Mouse (Mus musculus): ENCODE measurements around the gene 1700057G04Rik. TPM values are rescaled to one million over a fixed set of nuclear protein-coding genes. Genes with fewer than 3 reads are reported as not detected.
A peak's percentile ranks its signal among the peaks of the same experiment; 100 is the strongest.

Gene 1700057G04Rik
- total RNA-seq (2017), result not detected in 2 replicates

- no peak for ATAC-seq (replicated peaks in 1 of 2; ENCODE audit: insufficient read depth in 1 of 2, low FRiP score in 2 of 2, low TSS enrichment in 1 of 2, low read depth in 1 of 2, poor library complexity in 2 of 2, severe bottlenecking in 2 of 2)
These were observed at the start of gene 1700057G04Rik for GRCm38 (mm10) chr9:92309077-92309476. Gene 1700057G04Rik, plus strand, starts transcription at chr9:92309377.

- ATAC-seq (replicated peaks in 1 of 2; ENCODE audit: insufficient read depth in 1 of 2, low FRiP score in 2 of 2, low TSS enrichment in 1 of 2, low read depth in 1 of 2, poor library complexity in 2 of 2, severe bottlenecking in 2 of 2), result no peak
These were observed 48.6 kb upstream of the 1700057G04Rik start for GRCm38 (mm10) chr9:92260481-92261159.

GRCm38 (mm10) chr9:92265719-92266118 is 43.5 kb upstream of the 1700057G04Rik start:
- ATAC-seq (replicated peaks in 1 of 2; ENCODE audit: insufficient read depth in 1 of 2, low FRiP score in 2 of 2, low TSS enrichment in 1 of 2, low read depth in 1 of 2, poor library complexity in 2 of 2, severe bottlenecking in 2 of 2), result peak; percentile 51 to 66; a peak in 3 of 4 replicates

GRCm38 (mm10) chr9:92266558-92267171 is 42.5 kb upstream of the 1700057G04Rik start:
- no peak for ATAC-seq (replicated peaks in 1 of 2; ENCODE audit: insufficient read depth in 1 of 2, low FRiP score in 2 of 2, low TSS enrichment in 1 of 2, low read depth in 1 of 2, poor library complexity in 2 of 2, severe bottlenecking in 2 of 2)

GRCm38 (mm10) chr9:92267732-92268131 is 41.4 kb upstream of the 1700057G04Rik start:
- ATAC-seq (replicated peaks in 1 of 2; ENCODE audit: insufficient read depth in 1 of 2, low FRiP score in 2 of 2, low TSS enrichment in 1 of 2, low read depth in 1 of 2, poor library complexity in 2 of 2, severe bottlenecking in 2 of 2), result no peak

GRCm38 (mm10) chr9:92269829-92270404 is 39.3 kb upstream of the 1700057G04Rik start:
- peak in 1 of 2 experiments; percentile 31; a peak in 1 of 4 replicates for ATAC-seq (replicated peaks in 1 of 2; ENCODE audit: insufficient read depth in 1 of 2, low FRiP score in 2 of 2, low TSS enrichment in 1 of 2, low read depth in 1 of 2, poor library complexity in 2 of 2, severe bottlenecking in 2 of 2)

GRCm38 (mm10) chr9:92270927-92271326 is 38.2 kb upstream of the 1700057G04Rik start:
- ATAC-seq (replicated peaks in 1 of 2; ENCODE audit: insufficient read depth in 1 of 2, low FRiP score in 2 of 2, low TSS enrichment in 1 of 2, low read depth in 1 of 2, poor library complexity in 2 of 2, severe bottlenecking in 2 of 2), result no peak

- no peak for ATAC-seq (replicated peaks in 1 of 2; ENCODE audit: insufficient read depth in 1 of 2, low FRiP score in 2 of 2, low TSS enrichment in 1 of 2, low read depth in 1 of 2, poor library complexity in 2 of 2, severe bottlenecking in 2 of 2)
These were observed 36.5 kb upstream of the 1700057G04Rik start for GRCm38 (mm10) chr9:92272650-92273049.

- no peak for ATAC-seq (replicated peaks in 1 of 2; ENCODE audit: insufficient read depth in 1 of 2, low FRiP score in 2 of 2, low TSS enrichment in 1 of 2, low read depth in 1 of 2, poor library complexity in 2 of 2, severe bottlenecking in 2 of 2)
These were observed 35.9 kb upstream of the 1700057G04Rik start for GRCm38 (mm10) chr9:92273271-92273670.

GRCm38 (mm10) chr9:92273956-92274762 is 35.0 kb upstream of the 1700057G04Rik start:
- ATAC-seq (replicated peaks in 1 of 2; ENCODE audit: insufficient read depth in 1 of 2, low FRiP score in 2 of 2, low TSS enrichment in 1 of 2, low read depth in 1 of 2, poor library complexity in 2 of 2, severe bottlenecking in 2 of 2), result peak; percentile 88 to 91

- no peak for ATAC-seq (replicated peaks in 1 of 2; ENCODE audit: insufficient read depth in 1 of 2, low FRiP score in 2 of 2, low TSS enrichment in 1 of 2, low read depth in 1 of 2, poor library complexity in 2 of 2, severe bottlenecking in 2 of 2)
These were observed 33.5 kb upstream of the 1700057G04Rik start, which contains the start of gene Plscr2 for GRCm38 (mm10) chr9:92275486-92276207. Gene Plscr2, plus strand, starts transcription at chr9:92275602.

GRCm38 (mm10) chr9:92276360-92276759 is 32.8 kb upstream of the 1700057G04Rik start:
- ATAC-seq (replicated peaks in 1 of 2; ENCODE audit: insufficient read depth in 1 of 2, low FRiP score in 2 of 2, low TSS enrichment in 1 of 2, low read depth in 1 of 2, poor library complexity in 2 of 2, severe bottlenecking in 2 of 2), result no peak

GRCm38 (mm10) chr9:92280048-92280447 is 29.1 kb upstream of the 1700057G04Rik start:
- ATAC-seq (replicated peaks in 1 of 2; ENCODE audit: insufficient read depth in 1 of 2, low FRiP score in 2 of 2, low TSS enrichment in 1 of 2, low read depth in 1 of 2, poor library complexity in 2 of 2, severe bottlenecking in 2 of 2), result 0 out of 4 replicates have a peak, but pooled peaks of 1 of the 2 experiments have one; percentile 22

GRCm38 (mm10) chr9:92282563-92283171 is 26.5 kb upstream of the 1700057G04Rik start:
- no peak for ATAC-seq (replicated peaks in 1 of 2; ENCODE audit: insufficient read depth in 1 of 2, low FRiP score in 2 of 2, low TSS enrichment in 1 of 2, low read depth in 1 of 2, poor library complexity in 2 of 2, severe bottlenecking in 2 of 2)

- ATAC-seq (replicated peaks in 1 of 2; ENCODE audit: insufficient read depth in 1 of 2, low FRiP score in 2 of 2, low TSS enrichment in 1 of 2, low read depth in 1 of 2, poor library complexity in 2 of 2, severe bottlenecking in 2 of 2), result peak; percentile 86 to 88
These were observed 19.5 kb upstream of the 1700057G04Rik start for GRCm38 (mm10) chr9:92289675-92290074.

GRCm38 (mm10) chr9:92292169-92292568 is 17.0 kb upstream of the 1700057G04Rik start:
- ATAC-seq (replicated peaks in 1 of 2; ENCODE audit: insufficient read depth in 1 of 2, low FRiP score in 2 of 2, low TSS enrichment in 1 of 2, low read depth in 1 of 2, poor library complexity in 2 of 2, severe bottlenecking in 2 of 2), result no peak

- no peak for ATAC-seq (replicated peaks in 1 of 2; ENCODE audit: insufficient read depth in 1 of 2, low FRiP score in 2 of 2, low TSS enrichment in 1 of 2, low read depth in 1 of 2, poor library complexity in 2 of 2, severe bottlenecking in 2 of 2)
These were observed 16.3 kb upstream of the 1700057G04Rik start for GRCm38 (mm10) chr9:92292922-92293321.
